Mouse (Mus musculus): ENCODE data around the gene Insig1.

Insig1 gene

GRCm38 (mm10) chr5:28084743-28085142, 13.6 kb downstream of the Insig1 start:
- no peak for TF ChIP-seq GATA4 (IDR thresholded peaks at IDR 0.05; ENCODE audit: insufficient replicate concordance, low read length)

DNA sequence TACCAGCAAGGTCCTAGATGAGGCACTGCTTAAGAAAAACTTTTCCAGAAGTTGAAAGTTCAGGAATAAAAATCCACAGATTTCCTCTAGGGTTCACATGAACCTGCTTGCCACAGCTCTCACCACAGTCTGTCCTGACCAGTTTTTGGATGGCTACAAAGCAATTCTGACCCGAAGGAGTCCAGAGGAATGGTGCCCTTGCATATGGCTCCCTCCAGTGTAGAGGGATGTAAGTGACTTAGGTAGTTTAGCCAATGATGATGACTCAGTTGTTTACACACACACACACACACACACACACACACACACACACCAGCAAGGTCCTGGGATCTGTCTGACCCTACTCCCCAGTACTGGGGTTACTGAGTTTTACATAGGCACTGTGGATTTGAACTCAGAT, 19.4 kb downstream of the Insig1 start:
- no peak for TF ChIP-seq GATA4 (IDR thresholded peaks at IDR 0.05; ENCODE audit: insufficient replicate concordance, low read length)

- no peak for TF ChIP-seq GATA4 (IDR thresholded peaks at IDR 0.05; ENCODE audit: insufficient replicate concordance, low read length)
Observed at GRCm38 (mm10) chr5:28092327-28092726, 21.2 kb downstream of the Insig1 start.

GRCm38 (mm10) chr5:28093874-28094273, 22.7 kb downstream of the Insig1 start:
- no peak for TF ChIP-seq GATA4 (IDR thresholded peaks at IDR 0.05; ENCODE audit: insufficient replicate concordance, low read length)

- no peak for TF ChIP-seq GATA4 (IDR thresholded peaks at IDR 0.05; ENCODE audit: insufficient replicate concordance, low read length)
Observed at GRCm38 (mm10) chr5:28094393-28094792, 23.2 kb downstream of the Insig1 start.

- TF ChIP-seq GATA4 (IDR thresholded peaks at IDR 0.05; ENCODE audit: insufficient replicate concordance, low read length) = no peak
Observed at GRCm38 (mm10) chr5:28094846-28095245, 23.7 kb downstream of the Insig1 start.

GRCm38 (mm10) chr5:28095671-28096070, 24.5 kb downstream of the Insig1 start:
- TF ChIP-seq GATA4 (IDR thresholded peaks at IDR 0.05; ENCODE audit: insufficient replicate concordance, low read length) = no peak

- no peak for TF ChIP-seq GATA4 (IDR thresholded peaks at IDR 0.05; ENCODE audit: insufficient replicate concordance, low read length)
Observed at GRCm38 (mm10) chr5:28106966-28107365, 35.8 kb downstream of the Insig1 start.

DNA sequence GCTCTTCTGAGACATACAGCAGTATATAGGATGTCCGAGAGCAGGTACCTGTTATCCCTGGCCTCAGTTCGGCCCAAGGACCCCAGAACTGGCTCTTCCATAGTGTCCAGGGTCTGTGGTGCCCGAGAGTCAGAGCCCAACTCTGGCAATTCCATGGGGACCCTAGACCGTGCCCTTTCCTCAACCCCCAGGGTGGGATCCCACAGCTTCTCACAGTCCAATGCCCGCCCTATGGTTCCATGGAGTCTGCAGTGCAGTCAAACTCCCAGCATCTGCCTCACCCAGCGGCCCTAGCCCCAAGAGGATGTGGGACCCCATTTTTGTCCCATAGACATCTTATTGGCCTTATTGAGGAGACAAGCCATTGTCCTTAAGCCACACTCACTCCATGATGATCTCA, 36.8 kb downstream of the Insig1 start:
- TF ChIP-seq GATA4 (IDR thresholded peaks at IDR 0.05; ENCODE audit: insufficient replicate concordance, low read length) = no peak

DNA sequence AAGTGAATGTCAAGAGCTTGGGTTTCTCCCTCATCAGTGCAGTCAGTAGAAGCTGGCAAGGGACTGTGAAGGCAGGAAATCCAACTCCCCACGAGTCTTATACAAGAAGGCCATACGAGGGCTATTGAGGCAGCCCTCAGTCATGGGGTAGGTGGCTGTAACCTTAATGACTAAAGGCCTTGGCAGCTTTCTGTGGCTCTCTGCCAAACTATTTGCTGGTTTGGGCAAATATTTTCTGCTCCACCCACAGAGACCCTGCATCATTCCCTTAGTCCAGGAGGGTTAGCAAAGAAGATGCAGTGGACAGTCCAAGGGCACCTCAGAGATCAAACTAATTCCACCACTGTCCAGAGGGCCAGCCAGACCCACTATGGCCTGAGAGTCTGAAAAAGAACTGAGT, 39.7 kb downstream of the Insig1 start:
- no peak for TF ChIP-seq GATA4 (IDR thresholded peaks at IDR 0.05; ENCODE audit: insufficient replicate concordance, low read length)

DNA sequence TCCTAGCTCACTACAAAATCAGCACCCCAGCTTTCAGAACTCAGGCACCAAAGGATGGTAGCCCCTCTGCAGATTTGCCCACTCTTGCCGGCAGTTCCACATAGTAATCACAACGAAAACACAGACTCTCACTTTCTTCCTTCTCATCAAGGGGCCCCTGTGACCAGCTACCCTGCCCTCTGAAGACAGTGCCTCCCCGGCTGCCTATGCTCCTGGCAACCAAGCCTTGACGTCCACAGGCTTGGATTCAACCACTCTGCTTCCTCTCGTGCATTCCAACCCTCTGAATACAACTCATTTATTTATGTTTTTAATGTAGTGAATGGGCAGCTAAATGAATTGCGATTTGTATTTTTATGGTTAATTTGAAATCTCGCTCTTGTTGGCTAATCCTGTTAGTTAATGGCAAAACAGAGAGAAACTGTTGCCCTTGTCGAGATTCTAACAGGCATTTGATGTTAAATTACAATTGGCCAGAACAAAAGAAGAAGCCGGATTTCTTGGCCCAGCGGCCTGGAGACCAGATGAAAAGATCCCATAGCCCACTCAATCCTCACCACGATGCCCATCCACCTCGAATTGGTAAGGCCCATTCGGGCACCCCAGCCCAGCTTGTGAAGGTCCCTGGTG, 46.2 kb downstream of the Insig1 start:
- TF ChIP-seq GATA4 (IDR thresholded peaks at IDR 0.05; ENCODE audit: insufficient replicate concordance, low read length) = no peak

- TF ChIP-seq GATA4 (IDR thresholded peaks at IDR 0.05; ENCODE audit: insufficient replicate concordance, low read length) = no peak
Observed at GRCm38 (mm10) chr5:28117882-28118530, 46.8 kb downstream of the Insig1 start.

- TF ChIP-seq GATA4 (IDR thresholded peaks at IDR 0.05; ENCODE audit: insufficient replicate concordance, low read length) = no peak
Observed at GRCm38 (mm10) chr5:28118531-28118925, 47.4 kb downstream of the Insig1 start.

DNA sequence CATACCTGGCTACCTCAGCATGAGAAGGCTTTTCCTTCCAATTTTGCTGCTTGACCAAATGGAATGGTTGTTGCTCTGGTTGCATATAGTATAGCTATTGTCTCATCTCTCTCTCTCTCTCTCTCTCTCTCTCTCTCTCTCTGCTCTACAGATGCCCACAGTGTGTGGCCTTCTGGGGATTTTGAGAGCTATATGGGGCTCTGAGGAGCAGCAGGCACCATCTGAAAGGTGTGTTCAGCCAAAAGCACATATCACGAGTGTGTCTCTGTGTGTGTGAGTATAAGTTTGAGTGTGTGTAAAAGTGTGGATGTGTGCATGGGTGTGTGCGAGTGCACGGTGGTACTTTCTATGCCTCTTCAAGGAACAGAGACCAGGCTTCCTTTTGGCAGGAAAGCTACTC, 48.4 kb downstream of the Insig1 start:
- no peak for TF ChIP-seq GATA4 (IDR thresholded peaks at IDR 0.05; ENCODE audit: insufficient replicate concordance, low read length)

DNA sequence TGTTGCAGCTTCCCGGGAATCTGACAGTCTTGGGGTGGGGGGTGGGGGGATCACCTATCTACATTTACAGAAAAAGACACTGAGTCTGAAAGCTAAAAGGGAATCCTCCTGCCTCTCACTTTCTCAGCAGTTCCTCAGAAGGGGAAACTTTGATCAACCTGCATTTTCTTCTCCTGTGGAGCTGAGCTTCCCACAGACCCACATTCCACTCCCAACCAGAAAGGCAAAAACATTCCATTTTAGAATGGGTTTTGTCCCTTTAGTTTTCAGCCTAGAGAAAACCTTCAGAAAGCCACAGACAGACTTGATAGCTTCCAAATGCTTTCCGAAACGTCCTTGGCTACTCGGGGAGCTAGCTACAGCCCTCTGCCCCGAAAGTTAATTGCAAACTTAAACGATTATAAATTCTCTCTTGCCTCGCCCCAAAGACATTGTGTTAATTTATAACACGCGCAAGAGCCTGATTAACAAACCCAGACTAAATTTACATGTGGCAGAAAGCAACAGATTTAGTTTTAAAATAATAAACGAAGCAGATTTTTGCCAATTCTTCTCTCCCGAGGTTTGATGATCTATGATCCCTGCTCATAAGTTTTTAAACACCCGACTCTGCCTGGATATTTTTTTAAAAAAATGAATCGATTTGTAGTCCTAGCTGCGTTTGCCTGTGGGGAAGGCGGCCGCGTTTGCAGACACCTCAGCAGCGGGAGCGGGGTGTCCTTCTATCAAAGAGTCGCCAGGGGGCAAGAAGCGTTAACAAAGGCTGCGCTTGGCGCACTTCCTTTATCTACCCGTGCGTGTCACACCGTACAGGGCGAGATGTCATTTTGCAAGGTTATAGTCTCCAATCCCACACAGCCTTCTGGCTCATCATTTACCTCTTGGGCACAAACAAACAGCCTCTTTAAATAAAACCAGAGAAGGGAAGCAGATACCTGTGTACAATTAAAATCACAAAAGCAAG, 51.6 kb downstream of the Insig1 start:
- TF ChIP-seq GATA4 (IDR thresholded peaks at IDR 0.05; ENCODE audit: insufficient replicate concordance, low read length) = no peak

DNA sequence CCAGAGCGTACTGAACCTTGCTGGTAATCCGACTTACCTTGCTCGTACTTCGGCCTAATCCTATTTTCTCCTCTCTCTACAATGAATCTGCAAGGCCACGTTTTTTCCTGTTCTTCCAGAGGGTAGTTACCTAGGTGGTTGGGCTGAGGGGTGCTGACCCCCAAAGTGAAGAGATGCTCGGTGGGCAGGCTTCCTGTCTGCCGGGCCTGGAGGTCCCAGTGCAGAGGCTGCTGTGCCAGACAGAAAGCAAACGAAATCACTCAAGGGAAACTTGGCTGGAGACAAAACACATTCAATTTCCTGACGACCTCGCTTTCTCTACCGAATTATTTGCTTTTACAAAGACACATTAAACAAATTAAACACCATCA, 52.3 kb downstream of the Insig1 start:
- no peak for TF ChIP-seq GATA4 (IDR thresholded peaks at IDR 0.05; ENCODE audit: insufficient replicate concordance, low read length)

All from liver, adult (tissue).